Mouse (Mus musculus) embryo, embryonic 11.5 days (tissue): ENCODE measurements around the gene B4galt2.

Experiments used
- DNase-seq: peaks from one replicate; pipeline ENCODE4 v3.0.0-alpha.2; 2012; ENCODE audit warnings: low read depth, low spot score

B4galt2 gene

GRCm38 (mm10) chr4:117908834-117909453, 25.7 kb upstream of the B4galt2 start:
- DNase-seq, result no peak

GRCm38 (mm10) chr4:117906196-117906595, 22.9 kb upstream of the B4galt2 start:
- no peak for DNase-seq

GRCm38 (mm10) chr4:117904761-117905160, 21.5 kb upstream of the B4galt2 start:
- DNase-seq, result no peak

GRCm38 (mm10) chr4:117904094-117904493, 20.8 kb upstream of the B4galt2 start:
- DNase-seq, result no peak

GRCm38 (mm10) chr4:117898111-117898510, 14.8 kb upstream of the B4galt2 start:
- no peak for DNase-seq

GRCm38 (mm10) chr4:117896031-117896430, 12.7 kb upstream of the B4galt2 start:
- no peak for DNase-seq

- no peak for DNase-seq
These were observed 12.1 kb upstream of the B4galt2 start for GRCm38 (mm10) chr4:117895339-117895738.

GRCm38 (mm10) chr4:117894601-117895000, 11.3 kb upstream of the B4galt2 start:
- DNase-seq, result no peak

GRCm38 (mm10) chr4:117893376-117893775, 10.1 kb upstream of the B4galt2 start:
- DNase-seq, result no peak

GRCm38 (mm10) chr4:117891738-117892161, 8.5 kb upstream of the B4galt2 start, which contains the start of gene Dph2:
Gene Dph2, minus strand, starts transcription at chr4:117892032.
- DNase-seq, result peak; percentile 73

- DNase-seq, result no peak
These were observed 7.5 kb upstream of the B4galt2 start for GRCm38 (mm10) chr4:117890750-117891149.

GRCm38 (mm10) chr4:117890031-117890430, 6.7 kb upstream of the B4galt2 start:
- no peak for DNase-seq

GRCm38 (mm10) chr4:117889471-117889870, 6.2 kb upstream of the B4galt2 start:
- no peak for DNase-seq

- DNase-seq, result no peak
These were observed 4.6 kb upstream of the B4galt2 start for GRCm38 (mm10) chr4:117887920-117888319.

- DNase-seq, result peak; percentile 84
These were observed 3.8 kb upstream of the B4galt2 start, which contains the start of gene Atp6v0b for GRCm38 (mm10) chr4:117887133-117887532. Gene Atp6v0b, minus strand, starts transcription at chr4:117887333.

- no peak for DNase-seq
These were observed 3.4 kb upstream of the B4galt2 start for GRCm38 (mm10) chr4:117886644-117887043.

- DNase-seq, result no peak
These were observed 2.7 kb upstream of the B4galt2 start for GRCm38 (mm10) chr4:117885994-117886393.

- no peak for DNase-seq
These were observed 1.8 kb upstream of the B4galt2 start for GRCm38 (mm10) chr4:117885093-117885492.

GRCm38 (mm10) chr4:117884146-117884545, 859 bp upstream of the B4galt2 start:
- no peak for DNase-seq

- DNase-seq, result no peak
These were observed 4.6 kb downstream of the B4galt2 start for GRCm38 (mm10) chr4:117878703-117879102.

GRCm38 (mm10) chr4:117878301-117878700, 5.0 kb downstream of the B4galt2 start:
- DNase-seq, result no peak

GRCm38 (mm10) chr4:117873615-117874014, 9.7 kb downstream of the B4galt2 start:
- DNase-seq, result no peak

- no peak for DNase-seq
These were observed 10.8 kb downstream of the B4galt2 start, which contains the start of gene Ccdc24 for GRCm38 (mm10) chr4:117872471-117872886. Gene Ccdc24, minus strand, starts transcription at chr4:117872557.

- DNase-seq, result no peak
These were observed 11.5 kb downstream of the B4galt2 start for GRCm38 (mm10) chr4:117871787-117872186.
